Mouse (Mus musculus) kidney, embryonic 16.5 days (tissue): Measurements from ENCODE around the gene Tspan4. TPM values are rescaled to one million over a fixed set of nuclear protein-coding genes. Genes with fewer than 3 reads are reported as not detected.

Experiments
- ATAC-seq: fragments of 200-750 bp; cut with Nextera tagmentation; 2 replicates; pipeline ENCODE4 v1.8.0; 2017; ENCODE audit warnings: moderate TSS enrichment; ENCODE audit not compliant: low FRiP score, low TSS enrichment
- H3K27ac ChIP-seq: fragments of 300-500 bp; sonication (generic); 2 replicates; pipeline ENCODE4 v1.5.1; 2014; ENCODE audit warnings: low read length
- H3K27me3 ChIP-seq: fragments of 300-500 bp; sonication (generic); 2 replicates; pipeline ENCODE4 v1.6.1; 2014; ENCODE audit warnings: low read length, control low read depth, mixed read lengths; ENCODE audit not compliant: insufficient read depth
- H3K36me3 ChIP-seq: fragments of 300-500 bp; sonication (generic); 2 replicates; pipeline ENCODE4 v1.6.1; 2014; ENCODE audit warnings: low read length, control low read depth, mixed read lengths; ENCODE audit not compliant: insufficient read depth
- H3K4me1 ChIP-seq: fragments of 300-500 bp; sonication (generic); 2 replicates; pipeline ENCODE4 v1.6.1; 2014; ENCODE audit warnings: low read length, control low read depth, mixed read lengths; ENCODE audit not compliant: insufficient read depth
- H3K4me2 ChIP-seq: fragments of 300-500 bp; sonication (generic); replicated peaks from 2 replicates; pipeline ENCODE4 v1.6.1; 2014; ENCODE audit warnings: low read depth, low read length
- H3K4me3 ChIP-seq: fragments of 300-500 bp; sonication (generic); 2 replicates; pipeline ENCODE4 v1.5.1; 2014; ENCODE audit warnings: mild to moderate bottlenecking, low read length
- H3K9ac ChIP-seq: fragments of 300-500 bp; sonication (generic); replicated peaks from 2 replicates; pipeline ENCODE4 v1.6.1; 2014; ENCODE audit warnings: low read length
- H3K9me3 ChIP-seq: fragments of 300-500 bp; sonication (generic); 2 replicates; pipeline ENCODE4 v1.6.1; 2016; ENCODE audit warnings: low read length, control low read depth
- WGBS: fragments of 180-500 bp; shearing (Covaris S2); extraction: QIAGEN DNeasy Blood & Tissue Kit; methylation state at CpG from one replicate; pipeline ENCODE4 v1.1.7; 2014; 5-methylcytosine and 5-hydroxymethylcytosine counted together
- polyA plus RNA-seq: library from polyadenylated mRNA; unstranded; fragments of >200 nt; fragmentation: Nextera tagmentation; extraction: Ambion mirVana; gene quantifications from 2 replicates; pipeline ENCODE4 v1.2.1, GENCODE M21; 2015

The Tspan4 gene
- polyA plus RNA-seq, 1 experiment from 2014 or later: 110 TPM

- no peak overlapping the region for H3K9ac ChIP-seq
- H3K4me2 ChIP-seq: no peak overlapping the region
- peaks cover 17% of the 10 kb centered on the region for H3K36me3 ChIP-seq
- H3K9me3 ChIP-seq: no peaks in the 10 kb centered on the region
- no peak overlapping the region for H3K27ac ChIP-seq
- H3K4me1 ChIP-seq: no peaks in the 10 kb centered on the region
- ATAC-seq: no peak
- no peaks in the 10 kb centered on the region for H3K27me3 ChIP-seq
- no peak overlapping the region for H3K4me3 ChIP-seq
- 80% methylated on average over 3 of the region's 3 CpGs for WGBS
Measured at GRCm38 (mm10) chr7:141518926-141519325, 43.9 kb downstream of the Tspan4 start.

GRCm38 (mm10) chr7:141519795-141520194 lies 44.8 kb downstream of the Tspan4 start:
- H3K36me3 ChIP-seq: peaks cover 17% of the 10 kb centered on the region
- H3K27me3 ChIP-seq: no peaks in the 10 kb centered on the region
- no peak overlapping the region for H3K27ac ChIP-seq
- no peak overlapping the region for H3K4me3 ChIP-seq
- no peak overlapping the region for H3K9ac ChIP-seq
- H3K9me3 ChIP-seq: no peaks in the 10 kb centered on the region
- 68% methylated on average over 1 of the region's 1 CpGs for WGBS
- no peaks in the 10 kb centered on the region for H3K4me1 ChIP-seq
- ATAC-seq: no peak
- no peak overlapping the region for H3K4me2 ChIP-seq

DNA sequence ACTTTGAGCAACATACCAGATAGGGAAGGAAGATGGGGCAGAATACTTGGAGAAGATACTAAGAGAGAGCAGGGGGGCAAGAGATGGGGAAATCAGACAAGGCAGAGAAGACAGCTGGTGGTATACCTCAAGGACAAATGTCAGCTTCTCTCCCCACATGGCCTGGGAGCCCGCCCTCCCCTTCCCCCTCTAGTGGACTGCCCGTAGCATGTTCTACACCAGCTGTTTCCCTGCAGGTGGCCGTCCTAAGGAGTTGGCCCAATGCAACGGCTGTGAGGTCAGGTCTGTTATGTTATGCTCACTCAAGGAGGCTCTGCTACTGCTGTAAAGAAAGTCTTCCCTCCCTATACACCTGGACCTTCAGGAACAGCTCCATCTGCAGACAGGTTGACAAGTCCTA lies 48.0 kb downstream of the Tspan4 start:
- 29% methylated on average over 4 of the region's 4 CpGs for WGBS
- Histone ChIP-seq H3K4me3 (no peak overlapping the region), H3K4me1 (0 out of 2 replicates have a peak, but pooled peaks cover 3% of the 10 kb centered on the region), H3K27ac (no peak overlapping the region), H3K4me2 (no peak overlapping the region), H3K27me3 (no peaks in the 10 kb centered on the region), H3K9me3 (no peaks in the 10 kb centered on the region), H3K9ac (no peak overlapping the region), H3K36me3 (peaks cover 21% of the 10 kb centered on the region)
- ATAC-seq: no peak

- 0 out of 2 replicates have a peak, but pooled peaks cover 3% of the 10 kb centered on the region for H3K4me1 ChIP-seq
- H3K27ac ChIP-seq: peak overlapping the region; percentile 25; the same call in 1 of the 2 replicates
- H3K9ac ChIP-seq: no peak overlapping the region
- no peaks in the 10 kb centered on the region for H3K9me3 ChIP-seq
- no peak overlapping the region for H3K4me3 ChIP-seq
- H3K36me3 ChIP-seq: peaks cover 19% of the 10 kb centered on the region
- ATAC-seq: no peak
- 76% methylated on average over 4 of the region's 4 CpGs for WGBS
- no peak overlapping the region for H3K4me2 ChIP-seq
- no peaks in the 10 kb centered on the region for H3K27me3 ChIP-seq
Measured at GRCm38 (mm10) chr7:141524271-141524670, 49.2 kb downstream of the Tspan4 start.

DNA sequence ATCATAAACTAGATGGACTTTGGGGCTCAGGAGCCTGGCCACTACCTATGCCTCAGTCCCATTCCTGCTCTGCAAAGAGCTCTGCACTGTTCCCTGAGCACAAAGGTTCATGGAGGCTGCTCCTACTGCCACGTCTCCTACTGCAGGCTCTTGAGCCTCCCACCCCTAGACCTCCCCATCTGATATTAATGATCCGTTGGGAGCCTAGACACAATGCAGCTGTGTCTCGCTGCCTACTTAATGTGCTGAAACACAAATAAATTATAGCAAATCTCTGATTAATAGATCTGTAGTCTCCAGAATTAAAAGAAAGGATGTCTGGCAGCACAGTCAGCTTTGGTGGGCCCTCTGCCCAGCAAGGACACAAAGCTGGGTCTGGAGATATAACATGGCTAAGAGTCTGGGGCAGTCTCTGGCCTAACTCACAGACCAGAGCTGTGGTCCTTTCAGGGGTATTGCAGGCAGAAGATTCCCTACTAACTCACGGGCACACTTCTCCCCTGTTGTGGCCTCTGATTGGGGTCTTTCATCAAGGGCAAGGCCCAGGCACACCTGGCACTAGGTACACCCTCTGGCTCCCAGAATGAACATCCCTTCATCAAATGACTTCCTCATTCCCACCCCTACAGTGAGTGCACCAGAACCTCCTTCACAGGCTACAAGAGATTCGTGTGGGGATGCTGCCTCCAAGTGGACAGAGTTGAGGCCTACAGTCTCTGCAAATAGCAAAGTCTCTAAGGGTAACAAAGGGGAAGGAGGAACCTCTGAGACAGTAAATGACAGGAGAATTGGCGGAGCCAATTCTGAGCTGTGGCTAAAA lies 49.9 kb downstream of the Tspan4 start:
- peak overlapping the region; percentile 32; the same call in 1 of the 2 replicates for H3K27ac ChIP-seq
- WGBS: 29% methylated on average over 6 of the region's 6 CpGs
- peaks cover 19% of the 10 kb centered on the region for H3K36me3 ChIP-seq

GRCm38 (mm10) chr7:141525580-141525925 lies 50.5 kb downstream of the Tspan4 start:
- 85% methylated on average over 4 of the region's 4 CpGs for WGBS
- Histone ChIP-seq H3K9ac (no peak overlapping the region), H3K4me2 (no peak overlapping the region), H3K4me1 (0 out of 2 replicates have a peak, but pooled peaks cover 3% of the 10 kb centered on the region), H3K9me3 (no peaks in the 10 kb centered on the region), H3K27me3 (no peaks in the 10 kb centered on the region), H3K36me3 (peaks cover 20% of the 10 kb centered on the region), H3K4me3 (no peak overlapping the region), H3K27ac (no peak overlapping the region)
- ATAC-seq: 0 out of 2 replicates have a peak, but pooled peaks have one; percentile 10

More for the DNA sequence above, 49.9 kb downstream of the Tspan4 start:
- 0 out of 2 replicates have a peak overlapping the region, but pooled peaks have one; percentile 39 for H3K9ac ChIP-seq
- no peaks in the 10 kb centered on the region for H3K9me3 ChIP-seq
- H3K4me3 ChIP-seq: no peak overlapping the region
- no peaks in the 10 kb centered on the region for H3K27me3 ChIP-seq
- H3K4me2 ChIP-seq: no peak overlapping the region
- peak; percentile 90 for ATAC-seq
- H3K4me1 ChIP-seq: 0 out of 2 replicates have a peak, but pooled peaks cover 3% of the 10 kb centered on the region

- no peak overlapping the region for H3K27ac ChIP-seq
- H3K9me3 ChIP-seq: no peaks in the 10 kb centered on the region
- no peak for ATAC-seq
- no peak overlapping the region for H3K4me3 ChIP-seq
- H3K4me1 ChIP-seq: peaks cover 15% of the 10 kb centered on the region
- H3K27me3 ChIP-seq: no peaks in the 10 kb centered on the region
- H3K9ac ChIP-seq: no peak overlapping the region
- H3K4me2 ChIP-seq: no peak overlapping the region
- peaks cover 5% of the 10 kb centered on the region; the same call in 1 of the 2 replicates for H3K36me3 ChIP-seq
- 71% methylated on average over 1 of the region's 1 CpGs for WGBS
Measured at GRCm38 (mm10) chr7:141535570-141535969, 60.5 kb downstream of the Tspan4 start.

DNA sequence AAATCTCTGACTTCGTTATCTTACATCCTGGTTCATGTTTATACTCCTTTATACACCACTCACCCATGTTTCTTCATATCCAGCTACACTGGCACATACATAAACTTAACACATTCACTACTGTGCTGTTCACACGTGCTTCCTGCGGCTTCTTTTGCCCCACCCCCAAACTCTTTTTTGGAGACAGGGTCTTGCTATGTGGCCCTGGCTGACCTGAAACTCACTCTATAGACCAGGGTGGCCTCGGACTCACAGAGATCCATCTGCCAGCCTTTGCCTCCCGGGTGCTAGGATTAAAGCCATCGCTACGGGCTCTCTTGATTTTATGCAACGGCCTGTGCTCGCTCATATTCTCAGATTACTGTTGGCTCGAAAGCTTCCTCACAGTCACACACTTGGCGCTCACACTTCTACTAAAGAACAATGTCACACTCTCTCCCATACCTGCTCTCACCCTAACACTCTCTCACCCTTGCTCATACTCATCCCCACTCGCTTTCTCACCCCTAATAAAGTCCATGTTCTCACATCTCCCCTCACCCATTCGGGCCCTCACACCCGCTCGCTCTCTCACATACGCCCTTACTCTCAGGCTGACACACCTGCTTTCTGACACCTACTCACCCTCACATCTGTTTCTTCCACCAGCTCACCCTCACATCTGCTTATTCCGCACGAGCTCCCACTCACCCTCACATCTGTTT lies 64.0 kb downstream of the Tspan4 start:
- peak; percentile 21 for ATAC-seq
- H3K4me3 ChIP-seq: peak overlapping the region; percentile 83

DNA sequence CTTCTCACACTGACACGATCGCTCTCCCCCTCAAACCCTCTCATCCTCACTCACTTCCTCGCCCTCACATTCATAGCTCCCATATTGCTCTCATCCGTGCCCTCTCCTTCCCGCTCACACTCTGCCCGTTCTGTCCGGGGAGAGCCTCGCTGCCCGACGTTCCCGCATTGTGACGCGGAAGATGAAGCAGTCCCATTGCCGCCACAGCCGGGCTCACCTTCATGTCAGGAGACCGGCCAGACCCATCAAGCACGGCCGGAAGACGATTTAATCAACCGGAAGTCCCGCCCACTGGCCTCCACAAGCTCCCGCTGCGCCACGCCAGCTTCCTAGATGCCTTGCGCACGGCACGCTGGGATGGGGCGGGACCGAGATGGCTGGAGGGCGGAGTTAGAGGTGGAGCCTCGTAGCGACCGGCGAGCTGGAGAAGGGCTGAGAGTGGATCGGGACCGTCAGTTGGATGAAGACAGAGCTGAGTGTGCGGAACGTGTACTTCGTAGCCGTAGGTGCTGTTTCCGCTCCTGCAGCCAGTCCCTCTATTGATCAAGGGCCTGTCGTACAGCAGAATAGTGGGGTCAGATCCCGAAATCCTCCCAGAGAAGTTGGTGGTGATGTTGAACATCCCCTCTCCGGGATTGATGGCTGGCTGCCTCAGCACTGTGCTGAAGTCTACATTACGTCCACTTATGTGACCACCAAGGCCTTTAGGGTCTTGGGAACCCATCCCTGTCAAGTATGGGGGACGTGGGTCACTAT lies 64.7 kb downstream of the Tspan4 start, which contains the start of gene Chid1:
Gene Chid1 (minus strand): TSS at position 302 of the 756 bp plus-strand sequence.
- Histone ChIP-seq H3K4me2 (peak within 1 kb of the TSS; percentile 81), H3K4me3 (peak within 1 kb of the TSS; percentile 83), H3K36me3 (no peaks in the 10 kb centered on the region), H3K9ac (peak within 1 kb of the TSS; percentile 79), H3K27ac (peak within 1 kb of the TSS; percentile 73), H3K9me3 (no peaks in the 10 kb centered on the region), H3K27me3 (no peaks in the 10 kb centered on the region), H3K4me1 (peaks cover 15% of the 10 kb centered on the region)
- 1% methylated on average over 46 of the region's 46 CpGs for WGBS
- ATAC-seq: peak; percentile 96

More for the DNA sequence above, 64.0 kb downstream of the Tspan4 start:
- Histone ChIP-seq H3K4me2 (peak overlapping the region; percentile 81), H3K9me3 (no peaks in the 10 kb centered on the region), H3K9ac (peak overlapping the region; percentile 79), H3K27me3 (no peaks in the 10 kb centered on the region), H3K36me3 (no peaks in the 10 kb centered on the region), H3K4me1 (peaks cover 15% of the 10 kb centered on the region), H3K27ac (peak overlapping the region; percentile 73)
- WGBS: 10% methylated on average over 18 of the region's 18 CpGs
